Mouse (Mus musculus): Measurements from ENCODE around the gene Btn1a1.

Gene Btn1a1

DNA sequence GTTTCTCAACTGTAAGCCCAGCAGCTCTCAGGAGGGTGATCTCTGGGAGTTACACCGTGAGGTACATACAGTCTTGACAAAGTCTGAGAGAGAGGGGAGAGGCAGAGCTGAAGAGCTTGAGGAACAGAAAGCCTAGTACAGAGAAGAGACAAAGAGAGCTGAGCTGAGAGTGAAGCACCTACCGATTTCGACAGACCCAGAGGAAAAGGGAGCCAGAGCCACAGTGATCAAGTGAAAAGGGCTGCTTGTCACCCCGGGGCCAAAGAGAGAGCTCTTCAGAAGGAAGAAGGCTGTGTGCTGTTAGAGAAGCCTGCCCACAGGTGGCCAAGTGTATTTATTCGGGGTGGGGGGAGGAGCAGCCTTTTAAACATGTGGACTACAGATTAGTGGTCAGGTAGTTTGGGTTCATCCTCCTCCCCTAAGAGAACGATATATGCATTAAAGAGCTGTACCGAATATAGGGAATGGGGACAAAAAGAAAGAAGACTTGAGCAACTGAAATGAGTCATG, at the start of gene Btn1a1:
Btn1a1 (minus strand) TSS at position 302 of the 510 bp plus-strand sequence.
- DNase-seq (ENCODE audit: low spot score in 2 of 2): no peak

DNA sequence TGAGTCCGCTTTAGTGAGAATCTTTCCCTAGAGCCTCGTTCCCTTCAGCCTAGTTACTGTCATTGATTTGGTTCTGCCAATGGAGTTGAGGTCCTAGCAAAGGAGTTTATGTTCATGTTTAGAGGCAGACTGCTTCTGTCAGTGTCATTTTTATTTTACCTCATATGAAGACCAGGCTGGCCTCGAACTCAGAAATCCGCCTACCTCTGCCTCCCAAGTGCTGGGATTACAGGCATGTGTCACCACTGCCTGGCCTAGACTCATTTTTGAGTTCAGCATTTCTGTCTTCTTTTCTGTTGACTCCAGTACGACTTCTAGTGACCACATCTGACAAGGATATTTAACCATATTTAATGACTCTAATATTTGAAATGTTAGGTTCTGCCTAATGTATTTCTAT, 49.6 kb upstream of the Btn1a1 start:
- DNase-seq (ENCODE audit: low spot score in 2 of 2): no peak

DNA sequence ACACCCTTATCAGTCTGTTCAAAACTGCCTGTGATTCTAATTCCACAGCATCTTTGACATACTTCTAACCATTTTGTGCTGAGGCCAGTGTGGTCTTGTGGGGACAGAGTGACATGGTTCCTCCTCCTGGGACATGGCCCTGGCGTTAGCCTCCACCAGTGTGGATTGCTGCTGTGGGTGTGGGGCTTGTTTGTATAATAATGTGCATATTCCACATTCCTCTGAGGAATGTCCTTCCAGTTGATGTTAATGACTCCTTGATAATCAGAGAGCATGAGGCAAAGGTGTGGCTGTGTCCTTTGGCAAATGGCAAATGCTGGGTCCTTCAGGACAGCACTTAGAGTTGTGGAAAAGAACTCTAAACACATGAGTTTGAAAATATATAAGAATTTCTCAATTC, 47.8 kb upstream of the Btn1a1 start:
- no peak for DNase-seq (ENCODE audit: low spot score in 2 of 2)

DNA sequence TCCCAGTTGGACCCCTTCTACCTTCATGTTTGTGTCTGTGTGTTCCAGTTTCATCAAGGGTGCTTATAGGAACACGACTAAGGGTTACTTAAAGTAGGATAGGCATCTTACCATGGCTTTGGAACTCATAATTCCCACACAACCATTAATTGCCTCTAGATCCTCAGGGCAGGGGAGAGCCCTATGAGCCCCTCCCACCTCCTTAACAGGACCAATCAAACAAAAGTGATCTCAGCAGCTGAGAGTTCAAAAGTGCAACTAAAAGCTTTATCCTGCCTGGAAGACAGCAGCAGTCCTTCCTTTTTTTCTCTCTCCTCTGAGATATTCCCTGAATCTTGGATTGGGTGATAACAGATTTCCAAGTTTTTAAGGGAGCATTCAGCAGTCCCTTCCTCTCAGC, 44.4 kb upstream of the Btn1a1 start:
- no peak for DNase-seq (ENCODE audit: low spot score in 2 of 2)

DNA sequence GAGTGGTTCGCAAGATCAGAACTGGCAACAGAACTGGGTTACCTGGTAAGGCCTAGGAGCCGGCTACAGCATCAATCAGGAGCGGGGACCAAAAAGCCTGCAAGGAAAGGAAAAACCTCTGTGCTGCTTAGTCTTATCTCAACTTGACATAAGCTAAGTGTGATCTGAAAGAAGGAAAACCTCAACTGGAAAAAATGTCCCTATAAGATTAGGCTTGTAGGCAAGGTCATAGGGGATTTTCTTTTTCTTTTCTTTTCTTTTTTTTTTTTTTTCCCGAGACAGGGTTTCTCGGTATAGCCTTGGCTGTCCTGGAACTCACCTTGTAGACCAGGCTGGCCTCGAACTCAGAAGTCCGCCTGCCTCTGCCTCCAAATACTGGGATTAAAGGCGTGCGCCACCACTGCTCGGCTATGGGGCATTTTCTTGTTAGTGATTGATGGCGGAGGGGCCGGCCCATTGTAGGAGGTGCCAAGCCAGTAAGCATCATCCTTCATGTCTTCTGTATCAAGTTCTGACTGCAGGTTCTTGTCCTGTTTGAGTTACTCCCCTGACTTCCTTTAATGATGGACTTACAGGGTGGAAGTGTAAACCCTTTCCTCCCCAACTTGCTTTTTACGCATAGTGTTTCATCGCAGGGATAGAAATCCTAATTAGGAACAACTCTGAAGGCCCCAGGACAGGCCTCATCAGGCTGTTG, 41.3 kb upstream of the Btn1a1 start:
- DNase-seq (ENCODE audit: low spot score in 2 of 2): no peak

DNA sequence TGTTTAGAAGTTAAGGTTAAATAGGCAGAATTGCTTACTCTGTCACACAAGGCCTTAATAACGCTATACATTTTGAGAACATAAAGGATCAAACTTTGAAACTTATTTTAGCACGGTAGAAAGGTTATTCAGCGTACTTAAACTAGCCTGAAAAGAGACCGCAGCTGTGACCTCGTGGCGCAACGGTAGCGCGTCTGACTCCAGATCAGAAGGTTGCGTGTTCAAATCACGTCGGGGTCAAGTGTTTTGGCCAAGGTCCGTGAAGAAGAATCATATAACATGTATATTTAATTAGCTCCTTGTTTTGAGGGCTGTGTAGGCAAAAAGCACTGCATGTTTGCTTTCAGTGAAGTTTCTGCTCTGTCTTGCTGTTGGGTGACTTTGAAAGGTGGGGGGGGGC, 40.6 kb upstream of the Btn1a1 start:
- no peak for DNase-seq (ENCODE audit: low spot score in 2 of 2)

DNA sequence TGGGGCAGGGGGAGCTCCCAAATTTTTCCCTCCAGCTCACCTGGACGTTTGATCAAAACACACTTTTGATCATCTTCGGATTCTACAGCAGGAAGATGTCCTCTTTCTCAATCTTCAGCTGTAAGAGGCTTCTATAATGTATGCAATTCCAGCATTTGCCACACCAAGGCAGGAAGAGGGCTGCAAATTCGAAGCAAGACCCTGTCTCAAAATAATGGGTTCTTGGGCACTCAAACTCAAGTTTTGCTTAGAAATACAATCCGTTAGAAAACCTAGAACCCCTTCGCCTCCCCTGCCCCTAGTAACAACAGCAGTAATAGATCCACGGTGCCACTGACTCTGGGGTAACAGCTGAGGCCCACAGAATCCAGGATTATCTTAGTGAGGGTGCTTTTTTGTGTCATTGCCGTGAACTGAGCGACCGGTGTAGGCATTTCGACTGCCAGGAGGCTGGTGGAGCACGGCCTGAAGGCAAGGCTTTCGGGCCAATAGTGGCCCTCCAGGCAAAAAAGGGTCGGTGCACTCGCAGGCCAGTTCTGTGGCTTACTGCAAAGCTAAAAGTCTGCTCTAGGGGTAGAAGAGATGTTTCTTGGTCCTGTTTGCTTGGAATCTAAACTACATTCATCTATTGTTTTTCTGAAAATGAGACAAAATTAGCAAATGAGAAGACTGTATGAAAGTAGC, 40.1 kb upstream of the Btn1a1 start:
- DNase-seq (ENCODE audit: low spot score in 2 of 2): no peak

DNA sequence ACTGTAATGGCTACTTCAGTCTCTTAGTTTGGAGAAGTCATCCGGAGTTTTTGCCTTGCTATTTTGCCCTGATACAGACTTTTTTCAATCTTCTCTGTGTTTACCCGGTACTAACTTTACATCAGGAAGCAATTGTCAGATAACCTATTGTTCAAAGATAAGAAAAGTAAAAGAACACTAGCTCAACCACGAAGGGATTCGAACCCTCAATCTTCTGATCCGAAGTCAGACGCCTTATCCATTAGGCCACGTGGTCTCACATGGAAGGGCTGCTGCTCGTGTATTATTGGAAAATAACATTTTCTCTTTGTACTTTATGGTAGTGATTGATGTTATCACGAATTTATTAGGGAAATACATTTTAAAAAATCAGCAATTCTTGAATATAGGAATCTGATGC, 38.1 kb upstream of the Btn1a1 start:
- peak in 1 of 2 experiments; percentile 57 for DNase-seq (ENCODE audit: low spot score in 2 of 2)

DNA sequence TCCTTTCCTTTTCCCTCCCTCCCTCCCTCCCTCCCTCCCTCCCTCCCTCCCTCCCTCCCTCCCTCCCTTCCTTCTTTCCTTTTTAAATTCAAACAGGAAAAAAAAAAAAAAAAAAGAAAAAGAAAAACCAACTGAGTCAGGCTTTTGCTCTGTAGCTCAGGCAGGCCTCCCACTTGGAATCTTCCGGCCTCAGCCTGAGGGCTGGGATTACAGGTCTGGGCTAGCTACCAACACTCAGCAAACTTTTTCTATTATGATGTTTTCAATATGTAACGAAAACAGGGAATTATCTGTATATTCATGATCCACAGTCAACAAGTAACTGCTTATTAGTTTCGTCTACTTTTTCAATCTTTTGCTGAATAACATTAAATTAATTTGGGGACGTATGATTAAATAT, 37.2 kb upstream of the Btn1a1 start:
- DNase-seq (ENCODE audit: low spot score in 2 of 2): no peak

DNA sequence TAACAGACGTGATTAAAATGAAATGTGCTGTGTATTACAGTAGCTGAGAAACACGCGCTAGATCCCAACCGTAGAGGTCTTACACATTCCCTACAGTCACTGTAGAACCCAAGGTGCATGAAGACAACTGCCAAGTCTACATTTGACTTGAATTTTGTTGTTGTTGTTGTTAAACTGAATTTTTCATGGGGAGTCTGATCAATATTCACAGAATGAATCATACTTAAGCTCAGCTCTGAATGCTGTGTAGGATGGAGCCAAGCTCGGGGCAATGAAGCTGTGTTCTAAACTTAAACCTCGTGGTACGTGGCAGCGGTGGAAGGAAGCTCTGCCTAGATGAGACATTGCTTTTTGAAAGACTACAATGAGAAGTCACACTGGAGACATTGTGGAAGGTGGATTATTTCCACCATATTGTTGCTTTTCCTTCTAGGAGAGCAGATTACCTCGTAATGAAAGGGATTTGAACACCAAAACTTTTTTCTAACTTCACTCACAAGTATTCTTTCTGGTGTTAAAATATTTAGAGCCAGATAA, 36.4 kb upstream of the Btn1a1 start:
- DNase-seq (ENCODE audit: low spot score in 2 of 2): no peak

DNA sequence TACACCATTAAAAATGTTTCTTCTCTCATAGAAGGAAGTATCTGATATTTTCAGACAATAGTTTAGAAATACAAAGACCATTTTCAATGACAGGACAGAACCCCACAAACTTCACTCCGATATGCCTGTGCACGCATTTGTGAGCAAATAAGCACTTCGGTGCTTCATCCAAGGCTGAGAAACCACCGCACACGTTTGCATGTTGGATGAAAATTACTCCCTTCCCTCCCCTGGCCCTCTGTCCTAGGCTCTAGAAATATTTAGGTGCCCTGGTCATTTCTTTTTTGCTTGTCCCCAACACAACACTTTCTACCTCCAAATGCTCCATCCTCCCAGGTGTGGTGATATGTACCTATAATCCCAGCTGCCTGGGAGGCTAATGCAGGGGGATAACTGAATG, 35.8 kb upstream of the Btn1a1 start:
- no peak for DNase-seq (ENCODE audit: low spot score in 2 of 2)

DNA sequence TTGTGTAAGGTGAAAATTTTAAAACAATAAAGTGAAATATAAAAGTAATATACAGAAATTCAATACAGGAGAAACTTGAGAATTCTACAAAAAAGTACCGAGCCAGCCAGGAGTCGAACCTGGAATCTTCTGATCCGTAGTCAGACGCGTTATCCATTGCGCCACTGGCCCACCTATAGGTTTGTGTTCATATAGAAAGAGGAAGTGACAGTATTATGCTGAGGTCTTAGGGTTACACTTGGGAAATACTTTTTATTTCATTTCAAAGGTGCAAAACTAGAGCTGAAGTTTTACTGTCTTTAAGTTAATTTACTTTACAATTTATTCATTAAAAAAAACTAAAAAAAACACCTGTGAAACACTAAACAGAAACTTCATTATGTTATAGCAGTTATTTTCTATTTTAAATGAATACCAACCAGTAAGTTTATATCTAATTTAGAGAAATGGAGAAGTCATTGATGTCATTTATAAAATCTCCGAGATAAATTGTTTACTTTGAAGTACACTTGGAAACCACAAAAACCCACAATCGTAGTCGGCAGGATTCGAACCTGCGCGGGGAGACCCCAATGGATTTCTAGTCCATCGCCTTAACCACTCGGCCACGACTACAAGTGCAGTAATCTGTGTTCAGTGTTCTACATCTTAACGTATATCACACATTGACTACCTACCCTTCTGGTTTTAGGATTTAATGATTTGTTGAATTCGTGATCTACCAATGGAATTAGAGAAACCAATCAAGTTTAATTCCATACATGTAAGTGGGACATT, 34.9 kb upstream of the Btn1a1 start:
- DNase-seq (ENCODE audit: low spot score in 2 of 2): peak in 1 of 2 experiments; percentile 67

DNA sequence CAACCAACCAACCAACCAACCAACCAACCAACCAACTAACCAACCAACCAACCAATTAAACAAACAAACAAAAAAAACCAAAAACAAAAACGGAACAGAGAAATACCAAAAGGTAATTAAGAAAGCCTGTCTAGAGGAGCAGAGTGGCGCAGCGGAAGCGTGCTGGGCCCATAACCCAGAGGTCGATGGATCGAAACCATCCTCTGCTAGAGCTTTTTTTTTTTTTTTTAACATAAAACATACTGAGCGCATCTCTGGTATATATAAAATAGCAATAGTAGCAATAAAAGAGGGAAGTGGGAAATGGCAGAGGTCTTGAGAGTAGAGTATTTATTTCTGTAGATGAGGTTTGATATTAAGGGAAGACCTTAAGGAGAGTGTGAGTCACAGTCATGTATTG, 34.2 kb upstream of the Btn1a1 start:
- DNase-seq (ENCODE audit: low spot score in 2 of 2): no peak

DNA sequence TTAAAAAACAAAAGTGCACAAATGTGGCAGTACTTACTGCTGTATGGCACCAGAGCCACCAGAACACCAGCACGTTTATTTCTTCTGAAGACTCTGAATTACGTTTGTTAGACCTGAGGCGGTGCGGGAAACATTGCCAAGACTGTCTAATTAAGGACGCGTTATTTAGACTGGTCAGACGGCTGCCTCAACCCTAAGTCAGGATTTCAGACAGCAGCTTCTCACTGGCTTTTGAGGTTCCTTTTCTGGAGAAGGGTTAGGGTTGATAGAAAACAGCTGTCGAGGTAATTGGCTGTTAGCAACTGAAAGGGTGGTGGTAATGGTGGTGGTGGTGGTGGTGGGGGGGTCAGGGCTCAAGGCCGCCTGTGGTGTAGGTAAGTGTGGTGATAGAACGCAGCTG, 33.0 kb upstream of the Btn1a1 start:
- DNase-seq (ENCODE audit: low spot score in 2 of 2): no peak

DNA sequence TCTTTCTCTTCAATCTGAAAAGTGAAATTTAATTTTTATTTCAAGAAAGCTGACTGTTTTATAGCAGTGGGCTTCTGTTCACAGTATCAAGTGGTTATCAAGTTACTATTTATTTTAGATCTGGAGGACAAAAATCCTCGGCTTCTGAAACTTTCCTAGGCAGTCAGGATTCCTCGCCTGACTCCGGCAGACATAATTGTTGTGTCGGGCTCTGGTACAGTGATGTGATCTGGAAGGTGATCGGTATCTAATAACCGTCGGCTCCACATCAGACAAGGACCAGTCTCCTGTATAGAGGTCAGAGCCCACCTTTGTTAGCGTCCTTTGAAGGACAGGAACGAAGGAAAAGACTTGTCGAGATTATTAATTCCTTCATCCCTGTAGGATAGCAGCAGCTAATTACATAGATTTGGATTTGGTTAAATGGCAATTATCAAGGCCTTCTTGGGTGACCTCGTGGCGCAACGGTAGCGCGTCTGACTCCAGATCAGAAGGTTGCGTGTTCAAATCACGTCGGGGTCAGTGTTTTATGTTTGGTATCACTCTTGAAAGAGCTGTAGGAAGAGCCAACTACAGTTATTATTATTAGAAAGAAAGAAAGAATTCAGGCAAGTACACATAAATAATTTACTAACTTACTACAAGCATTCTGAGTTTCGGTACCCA, 32.1 kb upstream of the Btn1a1 start:
- no peak for DNase-seq (ENCODE audit: low spot score in 2 of 2)

DNA sequence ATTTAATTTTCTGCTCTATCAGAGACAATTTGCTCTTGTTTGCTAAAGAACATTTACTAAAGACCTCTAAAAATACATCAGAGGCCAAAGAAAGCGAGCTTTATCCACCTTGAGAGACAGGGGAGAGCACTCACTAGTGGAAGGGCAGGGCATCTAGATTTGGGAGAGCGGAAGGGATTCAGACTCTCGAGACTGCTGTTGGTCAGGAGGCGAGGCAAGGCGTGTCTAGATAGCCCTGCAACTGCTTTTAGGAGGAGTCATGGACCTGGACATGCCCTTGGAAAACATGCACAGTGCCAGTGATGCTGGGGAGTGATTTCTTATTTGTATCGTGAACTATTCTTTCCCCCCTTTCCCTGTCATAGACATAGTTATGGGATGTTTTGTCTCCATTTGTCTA, 29.8 kb upstream of the Btn1a1 start:
- DNase-seq (ENCODE audit: low spot score in 2 of 2): no peak

DNA sequence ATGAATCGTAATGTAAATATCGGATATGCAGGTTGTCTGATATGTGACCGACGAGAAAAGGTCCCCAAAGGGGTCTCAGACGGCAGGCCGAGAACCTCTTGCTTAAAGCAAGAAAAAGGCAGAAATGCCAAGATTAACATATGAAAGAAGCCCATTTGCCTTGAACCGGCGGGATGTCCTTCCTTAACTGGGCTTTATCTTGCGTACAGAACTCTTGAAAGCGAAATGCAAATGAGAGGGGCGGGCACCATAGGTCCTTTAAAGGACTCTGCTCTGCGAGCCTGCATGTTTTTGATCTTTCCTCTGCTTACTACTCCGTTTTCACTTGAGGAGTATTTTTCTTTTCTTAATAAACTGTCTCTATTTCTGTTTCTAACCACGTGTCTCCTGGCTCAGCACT, 26.3 kb upstream of the Btn1a1 start:
- no peak for DNase-seq (ENCODE audit: low spot score in 2 of 2)

DNA sequence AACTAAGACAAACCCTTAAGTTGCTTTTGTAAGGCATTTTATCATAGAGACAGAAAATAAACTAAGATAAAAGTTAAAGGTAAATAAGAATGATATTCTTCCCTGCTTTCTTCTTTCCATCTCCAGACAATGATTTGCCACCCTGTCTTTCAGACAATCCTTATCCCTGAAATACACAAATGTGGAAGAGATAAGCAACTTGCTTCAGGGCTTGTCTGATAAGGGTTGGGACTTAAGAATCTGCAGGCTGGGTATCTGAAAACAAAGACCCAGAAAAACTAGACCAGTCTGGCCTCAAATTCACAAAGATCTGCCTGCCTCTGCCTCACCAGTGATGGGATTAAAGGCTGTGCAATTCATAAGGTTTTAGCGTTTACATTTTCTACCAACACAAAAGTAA, 25.6 kb upstream of the Btn1a1 start:
- no peak for DNase-seq (ENCODE audit: low spot score in 2 of 2)

DNA sequence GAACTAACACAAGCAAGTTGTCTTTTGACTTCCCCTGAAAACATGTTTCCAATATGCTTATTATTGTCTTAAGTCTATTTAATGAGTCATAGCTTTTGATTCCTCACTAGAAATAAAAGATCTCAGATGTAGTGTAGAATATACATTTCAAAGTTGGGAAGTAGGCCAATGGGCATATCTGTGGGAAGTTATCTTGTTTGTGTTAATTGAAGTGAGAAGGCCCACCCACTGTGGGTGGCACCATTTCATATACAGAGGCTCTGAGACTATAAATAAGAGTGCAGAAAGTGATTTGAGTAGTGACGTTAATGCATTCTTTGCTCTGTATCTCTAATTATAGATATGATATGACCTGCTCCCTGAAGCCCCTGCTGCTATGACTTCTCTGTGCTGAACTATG, 25.2 kb upstream of the Btn1a1 start:
- DNase-seq (ENCODE audit: low spot score in 2 of 2): no peak

DNA sequence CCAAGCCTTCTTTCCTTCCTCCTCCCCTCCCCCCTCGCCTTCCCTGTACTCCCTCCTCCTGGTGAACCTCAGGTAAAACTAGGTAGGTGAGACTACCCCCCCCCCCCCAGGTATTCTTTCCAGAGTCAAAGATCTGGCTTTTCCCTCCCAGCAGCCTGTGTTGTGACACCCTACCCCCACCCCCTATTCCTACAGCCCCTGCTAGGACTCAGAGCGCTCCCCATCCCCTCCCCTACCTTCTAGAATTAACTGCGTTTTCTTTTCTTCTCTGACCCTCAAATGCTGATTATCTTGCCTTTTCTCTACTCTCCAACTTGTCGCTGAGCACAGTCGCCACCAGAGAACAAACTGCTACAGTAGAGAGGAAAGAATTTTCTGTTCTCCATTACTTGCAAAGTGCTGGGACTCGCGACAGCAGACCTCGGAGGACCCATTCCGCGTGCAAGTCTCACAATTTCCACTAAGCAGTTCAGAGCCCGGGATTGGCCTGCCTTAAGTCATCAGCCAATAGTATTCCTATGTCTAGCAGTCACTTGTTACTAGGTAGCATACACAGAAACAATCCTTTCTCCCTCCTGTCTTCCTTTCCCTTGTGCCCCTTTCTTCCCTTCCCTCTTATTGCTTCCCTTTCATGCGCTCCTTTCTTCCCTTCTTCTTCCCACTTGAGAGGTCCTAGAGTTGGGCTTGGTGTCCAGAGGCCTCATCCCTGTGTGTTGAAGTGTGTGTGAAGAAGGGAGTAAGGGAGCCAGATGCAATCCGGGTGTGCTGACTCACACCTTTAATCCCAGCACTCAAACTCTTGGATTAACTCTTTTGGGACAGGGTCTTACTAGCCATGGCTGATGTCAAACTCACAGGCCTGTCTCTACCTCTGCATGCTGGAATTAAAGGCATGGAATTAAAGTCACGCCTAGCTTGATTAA, 23.0 kb upstream of the Btn1a1 start, which contains the start of gene Btn2a2:
Btn2a2 (minus strand) TSS at position 458 of the 923 bp plus-strand sequence.
- DNase-seq (ENCODE audit: low spot score in 2 of 2): peak; percentile 39 to 56

DNA sequence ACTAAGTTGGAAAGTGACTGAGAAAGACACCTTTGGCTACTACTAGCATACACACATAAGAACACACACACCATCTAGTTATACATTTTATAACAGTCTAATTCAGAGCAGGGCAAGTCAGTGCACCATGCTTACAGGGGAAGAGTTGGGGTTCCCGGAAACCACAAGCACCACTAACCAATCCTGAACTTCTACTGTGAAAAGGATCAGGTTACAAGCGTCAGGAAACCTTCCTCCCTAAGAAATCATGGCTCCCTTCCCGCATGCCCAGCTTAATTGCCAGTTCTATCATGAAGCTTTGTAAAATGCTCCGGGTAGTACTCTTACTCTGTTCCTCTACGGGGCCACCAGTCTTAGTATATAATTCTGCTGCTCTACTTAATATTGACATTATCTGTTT, 19.6 kb upstream of the Btn1a1 start:
- DNase-seq (ENCODE audit: low spot score in 2 of 2): no peak
